Mouse (Mus musculus) gastrocnemius, postnatal 36 days (tissue): ENCODE data around the gene Cipc. TPM values are rescaled to one million over a fixed set of nuclear protein-coding genes. Genes with fewer than 3 reads are reported as not detected.

ENCODE experiments used
- DNase-seq, 2 experiments: peaks; one replicate each; pipeline ENCODE4 v3.0.0; 2022
- intact Hi-C: fragments of 180-260 bp; cut with DNase I; formaldehyde crosslinking; loops from one replicate; pipeline ENCODE4 v1.15.1; 2025
- total RNA-seq, 2 experiments: library from RNA; stranded (reverse); gene quantifications; 2 replicates each; pipeline ENCODE4 v1.2.3; 2021

The Cipc gene
- total RNA-seq, 2 experiments from 2014 or later, result 26.3 to 30.3 TPM

GRCm38 (mm10) chr12:86984194-86984555 is 37.3 kb downstream of the Cipc start:
- intact Hi-C loops, result loop anchor here (5.0 kb wide), 1 partner anchor 68 kb away; no protein-coding TSS in a partner anchor
- no peak for DNase-seq

- no peak for DNase-seq
- intact Hi-C loops, result loop anchor here (5.0 kb wide), 1 partner anchor 51 kb away; no protein-coding TSS in a partner anchor
Observed at GRCm38 (mm10) chr12:86986562-86986961, 39.7 kb downstream of the Cipc start.

DNA sequence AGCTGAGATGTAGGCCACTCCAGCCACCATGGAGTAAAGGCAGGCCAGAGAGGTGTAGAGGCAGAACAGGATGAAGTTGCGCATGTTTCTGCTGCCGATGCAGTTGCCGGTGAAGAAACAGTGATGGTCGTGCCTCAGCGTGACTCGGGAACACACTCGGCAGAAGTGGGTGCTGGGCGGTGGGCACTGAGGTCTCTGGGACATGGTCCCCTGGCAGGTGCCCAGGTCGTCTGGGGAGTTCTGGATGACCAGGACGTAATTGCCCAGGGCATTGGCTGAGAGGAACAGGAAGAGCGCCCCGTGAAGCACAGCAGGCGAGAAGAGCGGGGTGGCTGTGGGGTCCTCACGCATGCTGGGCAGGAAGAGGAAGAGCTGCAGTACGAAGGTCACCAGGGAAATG is 41.4 kb downstream of the Cipc start:
- intact Hi-C loops, result loop anchor here (5.0 kb wide), 1 partner anchor 49 kb away; no protein-coding TSS in a partner anchor
- DNase-seq, result no peak

- intact Hi-C loops, result loop anchor here (5.0 kb wide), 1 partner anchor 48 kb away; no protein-coding TSS in a partner anchor
- no peak for DNase-seq
Observed at GRCm38 (mm10) chr12:86989378-86989777, 42.5 kb downstream of the Cipc start.

GRCm38 (mm10) chr12:86989890-86990754 is 43.3 kb downstream of the Cipc start, which contains the start of gene Zdhhc22:
Gene Zdhhc22, minus strand, starts transcription at chr12:86990430.
- no peak for DNase-seq
- intact Hi-C loops, result loop anchor here (5.0 kb wide), 1 partner anchor 47 kb away; no protein-coding TSS in a partner anchor

- no peak for DNase-seq
- intact Hi-C loops, result no loop called here
Observed at GRCm38 (mm10) chr12:86990755-86991110, 43.9 kb downstream of the Cipc start.

DNA sequence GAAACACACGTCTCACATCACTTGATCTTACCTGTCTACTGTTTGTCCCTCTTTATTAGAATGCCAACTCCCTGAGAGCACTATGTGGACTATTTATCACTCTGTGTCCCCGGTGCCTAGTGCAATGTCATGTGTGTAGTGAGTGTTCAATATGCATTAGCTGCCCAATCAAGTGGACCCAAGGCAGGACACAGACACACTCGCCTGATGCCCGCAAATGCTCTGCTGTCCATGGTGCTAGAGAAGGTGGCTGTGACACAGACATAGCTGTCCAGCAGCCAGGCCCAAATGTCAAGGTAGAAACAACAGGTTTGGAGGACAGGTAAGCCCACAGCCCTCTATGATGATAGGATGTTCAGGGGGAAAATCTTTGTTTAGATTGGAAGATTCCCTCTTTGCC is 47.3 kb downstream of the Cipc start:
- DNase-seq, result no peak
- intact Hi-C loops, result no loop called here

DNA sequence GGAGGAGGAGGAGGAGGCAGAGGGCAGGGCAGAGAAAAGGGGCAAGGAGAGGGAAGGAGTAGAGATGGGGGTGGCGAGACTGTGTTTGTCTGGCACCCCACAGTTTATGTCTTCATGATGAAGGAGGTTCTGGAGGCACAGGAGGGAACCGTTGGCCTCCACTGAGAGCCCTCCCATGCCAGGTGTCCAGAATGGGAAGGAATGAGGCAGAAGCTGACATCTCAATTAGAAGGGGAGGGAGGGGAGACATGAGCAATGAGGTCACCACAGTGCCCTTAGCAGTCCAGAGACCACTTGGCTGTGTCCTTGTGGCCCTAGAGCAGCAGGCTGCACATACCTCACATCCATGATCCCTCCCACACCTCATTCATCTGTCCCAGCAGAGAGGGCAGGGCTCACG is 47.9 kb downstream of the Cipc start:
- intact Hi-C loops, result no loop called here
- no peak for DNase-seq

DNA sequence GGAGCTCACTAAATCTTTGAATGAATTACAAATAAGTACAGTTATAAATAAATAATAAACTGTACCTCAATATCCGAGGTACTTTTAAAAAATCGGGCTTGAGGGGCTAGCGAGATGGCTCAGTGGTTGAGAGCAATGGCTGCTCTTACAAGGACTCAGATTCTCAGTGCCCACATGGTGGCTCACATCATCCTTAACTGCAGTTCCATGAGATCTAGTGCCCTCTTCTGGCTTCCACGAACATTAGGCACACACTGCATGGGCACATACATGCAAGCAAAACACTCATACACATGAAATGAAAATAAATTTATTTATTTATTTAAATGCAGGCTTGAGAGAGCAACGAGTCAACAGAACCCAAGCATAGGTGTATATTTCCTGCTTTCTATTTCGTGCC is 49.1 kb downstream of the Cipc start:
- intact Hi-C loops, result no loop called here
- no peak for DNase-seq

GRCm38 (mm10) chr12:86998699-86999098 is 51.9 kb downstream of the Cipc start:
- intact Hi-C loops, result no loop called here
- no peak for DNase-seq

GRCm38 (mm10) chr12:86999283-86999820 is 52.5 kb downstream of the Cipc start:
- intact Hi-C loops, result no loop called here

DNA sequence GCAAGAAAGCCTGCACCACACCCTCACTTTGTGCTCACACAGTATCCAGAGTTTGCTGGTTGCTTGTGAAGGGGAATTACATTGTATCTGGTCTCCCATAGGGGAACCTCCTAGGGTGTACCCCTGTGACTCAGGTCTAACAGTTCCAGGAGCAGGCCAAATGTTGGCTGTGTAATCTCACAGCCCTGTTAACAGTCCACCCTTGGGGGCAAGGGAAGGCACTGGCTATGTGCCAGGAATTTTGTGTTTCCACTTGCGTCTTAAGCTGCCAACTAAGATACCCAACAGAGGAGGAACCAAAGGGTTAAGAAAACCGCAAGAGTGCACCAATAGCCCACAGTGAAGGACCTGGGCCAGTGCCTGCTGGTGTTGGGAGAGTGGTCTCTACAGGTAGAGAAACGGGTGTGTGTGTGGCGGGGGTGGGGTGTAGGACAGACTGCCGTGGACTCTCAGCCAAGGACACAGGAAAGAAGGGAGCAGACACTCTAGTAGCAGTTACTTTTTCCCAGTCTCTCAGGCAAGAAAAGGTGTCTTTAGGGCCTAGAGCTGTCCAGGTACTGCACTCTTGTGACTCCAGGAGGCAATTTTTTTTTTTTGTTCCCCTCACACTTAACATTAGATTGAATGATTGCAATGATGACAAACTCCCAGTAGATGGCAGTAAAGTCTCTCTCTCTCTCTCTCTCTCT is 53.5 kb downstream of the Cipc start:
- no peak for DNase-seq

More at GRCm38 (mm10) chr12:86999283-86999820, 52.5 kb downstream of the Cipc start:
- no peak for DNase-seq

GRCm38 (mm10) chr12:87000840-87001176 is 54.0 kb downstream of the Cipc start:
- intact Hi-C loops, result no loop called here
- DNase-seq, result no peak

More for the DNA sequence above, 53.5 kb downstream of the Cipc start:
- intact Hi-C loops, result no loop called here

DNA sequence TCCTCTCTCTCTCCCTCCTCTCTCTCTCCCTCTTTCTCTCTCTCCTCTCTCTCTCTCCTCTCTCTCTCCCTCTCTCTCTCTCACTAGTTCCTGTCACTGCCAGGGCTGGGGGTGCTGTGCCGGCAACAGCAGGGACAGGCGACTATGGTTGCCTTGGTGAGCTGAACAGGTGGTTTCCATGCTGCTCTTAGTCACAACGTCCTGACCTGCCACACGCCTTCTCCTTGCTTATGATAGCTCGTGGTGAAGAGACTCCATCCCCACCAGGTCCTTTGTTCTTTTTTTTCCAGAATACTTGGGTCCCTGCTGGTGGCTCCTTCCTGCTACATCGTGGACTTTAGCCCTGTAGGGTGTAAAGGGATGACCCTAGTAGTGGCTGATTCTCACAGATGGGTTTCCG is 55.4 kb downstream of the Cipc start:
- intact Hi-C loops, result loop anchor here (2.0 kb wide), 1 partner anchor 51 kb away; no protein-coding TSS in a partner anchor

GRCm38 (mm10) chr12:87002815-87003214 is 56.0 kb downstream of the Cipc start:
- intact Hi-C loops, result loop anchor here (2.0 kb wide), 1 partner anchor 50 kb away; no protein-coding TSS in a partner anchor
- no peak for DNase-seq

More for the DNA sequence above, 55.4 kb downstream of the Cipc start:
- DNase-seq, result no peak

- intact Hi-C loops, result loop anchor here (2.0 kb wide), 1 partner anchor 49 kb away; no protein-coding TSS in a partner anchor
Observed at GRCm38 (mm10) chr12:87003606-87004005, 56.8 kb downstream of the Cipc start.

DNA sequence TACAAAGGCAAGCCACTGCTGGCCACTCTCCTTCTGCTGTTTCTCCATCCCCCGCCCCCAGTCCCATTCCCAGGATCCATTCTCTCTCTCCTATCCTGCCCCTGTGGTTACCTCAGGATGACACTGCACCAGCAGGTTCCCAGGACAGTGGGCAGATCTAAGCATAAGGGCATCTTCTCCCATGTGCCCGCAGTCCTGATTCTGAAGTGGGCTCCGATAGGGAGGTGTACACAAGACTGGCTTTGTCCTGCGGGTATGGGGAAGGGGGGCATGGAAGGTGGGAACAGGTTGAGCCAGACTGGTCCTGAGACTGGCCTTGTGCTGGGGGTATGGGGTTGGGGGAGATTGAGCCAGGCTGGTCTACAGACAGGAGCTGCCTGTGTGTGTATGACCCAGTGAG is 57.8 kb downstream of the Cipc start:
- intact Hi-C loops, result no loop called here

More at GRCm38 (mm10) chr12:87003606-87004005, 56.8 kb downstream of the Cipc start:
- DNase-seq, result no peak

More for the DNA sequence above, 57.8 kb downstream of the Cipc start:
- DNase-seq, result no peak
